Mouse (Mus musculus) gastrocnemius, adult 8-10 months (tissue): ENCODE measurements around the gene Coq10a. TPM values are rescaled to one million over a fixed set of nuclear protein-coding genes. Genes with fewer than 3 reads are reported as not detected.

Source experiments
- microRNA-seq: library from miRNA; unstranded; fragments of <30 nt; microRNA quantifications from one replicate; pipeline ENCODE4 v1.2.0, GENCODE M21; 2022
- total RNA-seq, 4 experiments: library from RNA; stranded (reverse); gene quantifications; 2 replicates each; pipeline ENCODE4 v1.2.4; 2022

The Coq10a gene
- total RNA-seq, 4 experiments from 2014 or later, result 409 to 479 (median 445) TPM

Small RNAs within 50 kb of the gene (microRNA-seq; reads per million reads assigned to microRNA genes)
- not detected for gene Gm25361
- not detected for gene Gm26308
- not detected for gene Mir6914
- not detected for gene Mir6915

Other genes with a start within 250 kb of the Coq10a start
- gene Rbms2, start 188.7 kb downstream of the Coq10a start, total RNA-seq, result 10 to 100 TPM; 53.5 to 63.6 (median 60.7) TPM
- under 1 TPM; 0.36 to 0.97 (median 0.58) TPM for gene Gls2, start 174.5 kb downstream of the Coq10a start, total RNA-seq
- gene Spryd4, start 157.2 kb downstream of the Coq10a start, total RNA-seq, result 10 to 100 TPM; 30.5 to 33.5 (median 32.4) TPM
- gene Mip, start 143.2 kb downstream of the Coq10a start, total RNA-seq, result not detected
- 1 to 10 TPM; 1.4 to 1.9 (median 1.7) TPM for gene Timeless, start 136.9 kb downstream of the Coq10a start, total RNA-seq
- under 1 TPM in 1 of 4 experiments, not detected in 3; 0.21 TPM for gene Apon, start 114.9 kb downstream of the Coq10a start, total RNA-seq
- not detected for gene Apof, start 100.3 kb downstream of the Coq10a start, total RNA-seq
- gene Stat2, start 98.4 kb downstream of the Coq10a start, total RNA-seq, result 1 to 10 TPM; 1.6 to 4.5 (median 2.4) TPM
- gene Il23a, start 70.2 kb downstream of the Coq10a start, total RNA-seq, result not detected
- gene Pan2, start 65.7 kb downstream of the Coq10a start, total RNA-seq, result 1 to 10 TPM; 2.6 to 3.9 (median 3.2) TPM
- 10 to 100 TPM; 51.0 to 56.9 (median 52.2) TPM for gene Cnpy2, start 46.5 kb downstream of the Coq10a start, total RNA-seq
- 100 to 1,000 TPM; 491 to 577 (median 541) TPM for gene Cs, start 31.3 kb downstream of the Coq10a start, total RNA-seq
- gene Ankrd52, start 8.1 kb upstream of the Coq10a start, total RNA-seq, result 10 to 100 TPM; 38.7 to 48.8 (median 43.2) TPM
- gene Slc39a5, start 32.2 kb upstream of the Coq10a start, total RNA-seq, result not detected
- gene Nabp2, start 42.5 kb upstream of the Coq10a start, total RNA-seq, result 10 to 100 TPM; 59.0 to 70.3 (median 63.5) TPM
- 10 to 100 TPM; 13.6 to 14.7 (median 14.1) TPM for gene Rnf41, start 42.7 kb upstream of the Coq10a start, total RNA-seq
- 10 to 100 TPM; 45.6 to 53.3 (median 49.5) TPM for gene Smarcc2, start 90.3 kb upstream of the Coq10a start, total RNA-seq
- gene Myl6, start 125.1 kb upstream of the Coq10a start, total RNA-seq, result 100 to 1,000 TPM; 125 to 188 (median 158) TPM
- 10 to 100 TPM in 2 of 4 experiments, 1 to 10 TPM in 2; 8.7 to 11.7 (median 10.0) TPM for gene Myl6b, start 129.7 kb upstream of the Coq10a start, total RNA-seq
- gene Esyt1, start 156.9 kb upstream of the Coq10a start, total RNA-seq, result 10 to 100 TPM; 10.4 to 13.5 (median 13.4) TPM
- gene Zc3h10, start 178.8 kb upstream of the Coq10a start, total RNA-seq, result 1 to 10 TPM; 5.7 to 7.5 (median 6.7) TPM
- gene Rpl41, start 180.3 kb upstream of the Coq10a start, total RNA-seq, result 1,000 to 10,000 TPM in 2 of 4 experiments, 100 to 1,000 TPM in 2; 907 to 1,327 (median 1,023) TPM
- gene Pa2g4, start 197.0 kb upstream of the Coq10a start, total RNA-seq, result 10 to 100 TPM; 29.0 to 39.9 (median 33.1) TPM
- 1 to 10 TPM; 2.1 to 2.7 (median 2.2) TPM for gene Erbb3, start 220.7 kb upstream of the Coq10a start, total RNA-seq